Mouse (Mus musculus): ENCODE data around the gene Pla2g5. TPM values are rescaled to one million over a fixed set of nuclear protein-coding genes. Genes with fewer than 3 reads are reported as not detected.

The Pla2g5 gene
- total and polyA plus RNA-seq, 2 experiments: not detected

- WGBS: 94% methylated on average over 6 of the region's 6 CpGs
- H3K79me2 ChIP-seq (ENCODE audit: control insufficient read depth, insufficient read depth, low read length): no peaks in the 10 kb centered on the region
- no peaks in the 10 kb centered on the region; the same call in 1 of the 2 replicates for H3K27me3 ChIP-seq (ENCODE audit: control insufficient read depth, insufficient read depth, low read length)
- TF ChIP-seq CTCF (IDR thresholded peaks at IDR 0.05; ENCODE audit: low read depth, low read length) (no peak), POLR2A (IDR thresholded peaks at IDR 0.05; ENCODE audit: extremely low read depth, insufficient read depth, low read length) (no peak)
- no peak overlapping the region for H3K4me3 ChIP-seq (ENCODE audit: insufficient read depth, low read depth, low read length)
- no peak for DNase-seq (ENCODE audit: extremely low read depth, low read depth, low spot score)
- H3K9ac ChIP-seq (ENCODE audit: low read depth, low read length): no peak overlapping the region
- no peaks in the 10 kb centered on the region for H3K36me3 ChIP-seq (ENCODE audit: control insufficient read depth, insufficient read depth, low read length)
- no peaks in the 10 kb centered on the region for H3K4me1 ChIP-seq (ENCODE audit: control insufficient read depth, insufficient read depth, low read length)
- H3K27ac ChIP-seq (replicated peaks; ENCODE audit: insufficient read depth, low read depth, low read length): no peak overlapping the region
Observed at GRCm38 (mm10) chr4:138752603-138753002, 110.7 kb downstream of the Pla2g5 start.

Other genes starting within 250 kb of the Pla2g5 start
- not detected in 2 replicates for gene Vwa5b1, start 227.6 kb downstream of the Pla2g5 start, total RNA-seq (2014; rRNA removed)
- not detected in 2 replicates for gene Vwa5b1, start 227.6 kb downstream of the Pla2g5 start, polyA plus RNA-seq (2012; rRNA removed)
- not detected in 2 replicates for gene Pla2g2c, start 138.7 kb downstream of the Pla2g5 start, total RNA-seq (2014; rRNA removed)
- gene Pla2g2c, start 138.7 kb downstream of the Pla2g5 start, polyA plus RNA-seq (2012; rRNA removed): not detected in 2 replicates
- under 0.01 and 0.07 TPM in 2 replicates for gene Ubxn10, start 126.3 kb downstream of the Pla2g5 start, total RNA-seq (2014; rRNA removed)
- gene Ubxn10, start 126.3 kb downstream of the Pla2g5 start, polyA plus RNA-seq (2012; rRNA removed): 0.05 and 0.06 TPM in 2 replicates
- gene Pla2g2f, start 105.9 kb downstream of the Pla2g5 start, total RNA-seq (2014; rRNA removed): 0.13 TPM in 1 of 2 replicates, not detected in the other
- not detected in 2 replicates for gene Pla2g2f, start 105.9 kb downstream of the Pla2g5 start, polyA plus RNA-seq (2012; rRNA removed)
- not detected in 2 replicates for gene Pla2g2d, start 87.7 kb downstream of the Pla2g5 start, total RNA-seq (2014; rRNA removed)
- not detected in 2 replicates for gene Pla2g2d, start 87.7 kb downstream of the Pla2g5 start, polyA plus RNA-seq (2012; rRNA removed)
- gene Gm13030, start 10.5 kb upstream of the Pla2g5 start, total RNA-seq (2014; rRNA removed): not detected in 2 replicates
- not detected in 2 replicates for gene Gm13030, start 10.5 kb upstream of the Pla2g5 start, polyA plus RNA-seq (2012; rRNA removed)
- gene Pla2g2e, start 14.5 kb upstream of the Pla2g5 start, total RNA-seq (2014; rRNA removed): not detected in 2 replicates
- gene Pla2g2e, start 14.5 kb upstream of the Pla2g5 start, polyA plus RNA-seq (2012; rRNA removed): not detected in 2 replicates
- gene Otud3, start 50.5 kb upstream of the Pla2g5 start, total RNA-seq (2014; rRNA removed): 4.1 and 5.6 TPM in 2 replicates
- 4.1 and 5.1 TPM in 2 replicates for gene Otud3, start 50.5 kb upstream of the Pla2g5 start, polyA plus RNA-seq (2012; rRNA removed)
- 5.5 and 13.4 TPM in 2 replicates for gene Rnf186, start 103.6 kb upstream of the Pla2g5 start, total RNA-seq (2014; rRNA removed)
- gene Rnf186, start 103.6 kb upstream of the Pla2g5 start, polyA plus RNA-seq (2012; rRNA removed): 24.5 and 25.8 TPM in 2 replicates
- 10.2 and 12.6 TPM in 2 replicates for gene Tmco4, start 109.4 kb upstream of the Pla2g5 start, total RNA-seq (2014; rRNA removed)
- gene Tmco4, start 109.4 kb upstream of the Pla2g5 start, polyA plus RNA-seq (2012; rRNA removed): 14.6 and 15.3 TPM in 2 replicates
- gene Htr6, start 212.1 kb upstream of the Pla2g5 start, total RNA-seq (2014; rRNA removed): not detected in 2 replicates
- gene Htr6, start 212.1 kb upstream of the Pla2g5 start, polyA plus RNA-seq (2012; rRNA removed): not detected in 2 replicates
- 0.37 and 1.7 TPM in 2 replicates for gene Nbl1, start 229.5 kb upstream of the Pla2g5 start, total RNA-seq (2014; rRNA removed)
- 1.1 and 1.3 TPM in 2 replicates for gene Nbl1, start 229.5 kb upstream of the Pla2g5 start, polyA plus RNA-seq (2012; rRNA removed)

Measured in liver, adult 2 months (tissue).